Mouse (Mus musculus): ENCODE data around the gene Dand5. TPM values are rescaled to one million over a fixed set of nuclear protein-coding genes. Genes with fewer than 3 reads are reported as not detected.
A peak's percentile ranks its signal among the peaks of the same experiment; 100 is the strongest.
"Not testable (repeated sequence)": the region's sequence is repeated elsewhere in the genome, so short reads cannot be mapped to it uniquely, and the experiment has no call there.

Dand5 gene
- total RNA-seq, 2 experiments from 2014 or later, result 6.7 to 7.4 TPM

DNA sequence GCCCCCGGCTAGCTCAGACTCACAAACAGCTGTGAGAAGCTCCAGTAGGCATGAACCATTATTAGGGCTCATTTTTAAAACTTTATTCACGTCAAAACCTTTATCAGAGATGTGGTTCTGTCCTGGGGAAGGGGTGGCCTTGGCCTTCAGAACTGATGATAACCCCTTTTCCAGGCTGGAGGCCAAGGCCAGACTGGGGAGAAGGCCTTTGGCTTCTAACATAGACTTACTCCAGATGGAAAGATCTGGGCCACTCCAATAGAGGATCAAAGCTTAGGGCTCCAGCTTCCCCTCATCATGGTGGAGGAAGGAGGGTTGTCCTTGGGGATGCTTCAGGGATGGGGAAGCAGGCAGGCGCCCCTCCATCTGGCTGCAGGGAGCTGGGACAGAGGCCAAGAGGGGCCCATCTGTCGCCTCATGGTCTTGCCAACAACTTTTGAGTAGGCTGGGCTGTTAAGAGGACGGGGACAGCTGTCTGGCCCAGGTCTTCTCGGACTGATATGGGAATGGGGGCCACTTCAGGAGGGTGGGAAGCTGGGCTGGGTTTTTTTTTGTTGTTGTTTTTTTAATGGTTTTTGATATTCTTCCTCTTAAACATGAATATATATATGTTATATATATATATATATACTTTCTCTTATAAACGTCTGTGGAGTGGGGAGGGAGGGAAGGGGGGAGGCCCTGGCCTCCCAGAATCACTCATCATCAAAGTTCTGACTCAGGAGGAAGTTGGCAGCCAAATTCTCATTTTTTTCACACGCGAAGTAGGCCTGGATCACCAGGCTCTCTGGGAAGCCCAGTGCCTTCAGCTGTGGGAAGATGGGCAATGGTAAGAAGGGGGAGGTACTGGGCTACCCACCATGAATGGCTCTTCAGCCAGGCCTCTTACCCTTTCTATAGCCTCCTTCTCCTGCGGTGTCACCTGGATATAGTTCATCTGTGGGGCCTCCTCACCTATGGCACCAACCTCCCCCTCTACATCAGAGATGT lies 12.5 kb upstream of the Dand5 start:
- peak; percentile 90 to 91 for DNase-seq (ENCODE audit: low spot score in 2 of 2)

DNA sequence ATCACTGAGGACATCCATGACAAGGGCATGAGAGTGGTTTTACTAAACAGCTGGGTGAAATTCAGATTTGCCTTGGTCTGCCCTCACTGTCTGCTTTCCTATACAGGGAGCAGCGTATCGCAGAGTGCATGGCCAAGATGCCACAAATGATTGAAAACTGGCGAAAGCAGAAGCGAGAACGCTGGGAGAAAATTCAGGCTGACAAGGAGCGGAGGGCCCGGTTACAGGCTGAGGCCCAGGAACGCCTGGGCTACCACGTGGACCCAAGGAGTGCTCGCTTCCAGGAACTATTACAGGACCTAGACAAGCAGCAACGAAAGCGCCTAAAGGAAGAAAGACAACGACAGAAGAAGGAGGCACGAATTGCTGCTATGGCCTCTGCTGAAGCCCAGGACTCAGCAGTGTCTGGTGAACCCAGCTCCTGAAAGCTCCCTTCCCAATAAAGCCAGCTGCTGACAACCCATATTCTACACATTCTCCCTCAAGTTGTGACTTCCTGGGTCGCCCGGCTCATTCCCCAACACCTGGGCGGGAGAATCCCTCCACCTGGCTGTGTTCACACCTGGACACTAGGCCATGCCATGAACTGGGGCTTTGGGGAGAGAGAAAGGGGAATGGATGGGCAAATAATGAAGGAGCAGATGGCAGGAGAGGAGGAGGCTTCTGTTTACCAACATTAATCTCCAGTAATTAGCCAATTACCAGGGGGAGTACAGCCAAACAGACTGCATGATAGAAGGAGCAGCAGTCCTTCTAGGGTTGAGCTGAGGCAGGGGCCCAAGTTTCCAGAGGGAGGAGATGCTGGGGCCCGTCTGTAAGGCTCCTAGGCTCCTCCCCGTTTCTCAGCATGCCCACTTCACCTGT lies 11.6 kb upstream of the Dand5 start:
- DNase-seq (ENCODE audit: low spot score in 2 of 2), result no peak

DNA sequence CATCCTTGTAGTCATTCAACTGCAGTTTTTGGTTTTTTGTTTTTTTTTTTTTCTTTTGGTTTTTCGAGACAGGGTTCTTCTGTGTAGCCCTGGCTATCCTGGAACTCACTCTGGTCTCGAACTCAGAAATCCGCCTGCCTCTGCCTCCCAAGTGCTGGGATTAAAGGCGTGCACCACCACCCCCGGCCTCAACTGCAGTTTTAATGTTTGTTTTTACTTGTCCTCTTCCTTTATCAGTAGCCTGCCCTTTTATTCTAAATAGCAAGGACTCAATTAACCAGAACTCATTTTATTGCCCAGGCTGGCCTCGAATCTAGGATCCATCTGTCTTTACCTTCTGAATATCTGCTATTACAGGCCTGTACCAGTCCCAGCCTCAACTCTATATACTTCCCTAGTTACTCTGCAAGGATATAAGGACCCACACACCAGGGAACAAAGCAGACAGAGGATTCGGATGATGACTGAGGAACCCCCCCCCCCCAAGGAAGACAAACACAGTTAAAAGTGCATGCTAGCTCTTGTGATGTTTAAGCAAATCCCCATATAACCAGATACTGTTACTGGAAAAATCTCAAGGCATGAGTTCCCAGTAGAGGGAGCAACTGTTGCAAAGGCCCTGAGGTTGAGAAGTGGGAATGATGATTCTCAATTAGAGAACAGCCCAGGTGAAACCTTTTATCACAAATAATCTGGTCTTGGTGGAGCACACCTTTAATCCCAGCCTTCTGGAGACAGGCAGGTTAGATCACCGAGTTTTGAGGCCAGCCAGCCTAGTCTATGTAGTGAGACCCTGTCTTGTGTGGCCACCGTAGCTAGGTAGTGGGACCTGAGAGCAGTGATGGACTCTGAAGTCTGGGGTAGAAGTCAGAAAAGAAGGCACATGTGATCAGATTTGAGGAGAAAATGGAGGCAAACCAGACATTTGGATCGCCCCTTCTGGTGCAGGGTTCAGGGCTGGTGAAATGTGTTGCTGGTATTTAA lies 10.4 kb upstream of the Dand5 start:
- DNase-seq (ENCODE audit: low spot score in 2 of 2), result no peak

DNA sequence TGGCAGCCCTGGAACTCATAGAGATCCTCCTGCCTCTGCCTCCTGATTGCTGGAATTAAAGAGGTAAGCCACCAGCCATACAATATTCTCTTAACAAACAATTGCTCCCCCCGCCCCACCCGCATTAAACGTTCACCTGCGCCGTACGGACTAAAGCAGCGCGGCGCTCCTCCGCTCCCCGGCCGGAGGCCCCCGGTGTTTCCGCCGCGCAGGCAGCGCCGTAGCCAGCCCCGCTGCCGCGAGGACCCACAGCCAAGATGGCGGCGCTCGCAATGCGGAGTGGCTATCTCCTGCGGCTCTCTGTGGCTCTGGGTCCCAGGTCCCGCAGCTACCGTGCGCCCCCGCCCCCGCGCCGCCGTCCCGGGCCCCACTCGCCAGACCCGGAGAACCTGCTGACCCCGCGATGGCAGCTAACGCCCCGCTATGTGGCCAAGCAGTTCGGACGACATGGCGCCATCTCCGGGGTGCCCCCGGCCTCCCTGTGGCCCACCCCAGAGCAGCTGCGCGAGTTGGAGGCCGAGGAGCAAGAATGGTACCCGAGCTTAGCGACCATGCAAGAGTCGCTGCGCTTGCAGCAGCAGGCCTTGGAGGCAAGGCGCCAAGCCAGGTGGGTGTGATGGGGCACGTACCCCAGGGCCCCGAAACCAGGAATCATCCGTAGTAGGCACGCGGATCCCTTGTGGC lies 9.6 kb upstream of the Dand5 start:
- DNase-seq (ENCODE audit: low spot score in 2 of 2), result peak; percentile 78 to 87

DNA sequence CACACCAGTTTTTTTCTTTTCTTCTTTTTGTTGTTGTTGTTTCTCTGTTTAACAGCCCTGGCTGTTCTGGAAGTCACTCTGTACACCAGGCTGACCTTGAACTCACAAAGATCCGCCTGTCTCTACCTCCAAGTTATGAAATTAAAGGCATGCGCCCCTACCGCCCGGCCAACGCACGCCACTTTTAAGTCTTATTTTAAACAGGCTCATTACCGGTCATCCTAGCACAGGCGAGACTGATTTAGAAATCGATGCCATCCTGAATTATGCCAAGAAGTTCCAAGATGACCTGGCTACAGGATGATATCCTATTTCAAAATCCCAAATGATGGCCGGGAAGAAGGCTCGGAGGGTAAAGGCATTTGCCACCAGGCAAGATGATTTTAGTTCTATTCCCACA lies 8.9 kb upstream of the Dand5 start, which contains the start of gene Gadd45gip1:
TSS of gene Gadd45gip1 (plus strand) at position 33 of the 400 bp plus-strand sequence.
- DNase-seq (ENCODE audit: low spot score in 2 of 2), result no peak

DNA sequence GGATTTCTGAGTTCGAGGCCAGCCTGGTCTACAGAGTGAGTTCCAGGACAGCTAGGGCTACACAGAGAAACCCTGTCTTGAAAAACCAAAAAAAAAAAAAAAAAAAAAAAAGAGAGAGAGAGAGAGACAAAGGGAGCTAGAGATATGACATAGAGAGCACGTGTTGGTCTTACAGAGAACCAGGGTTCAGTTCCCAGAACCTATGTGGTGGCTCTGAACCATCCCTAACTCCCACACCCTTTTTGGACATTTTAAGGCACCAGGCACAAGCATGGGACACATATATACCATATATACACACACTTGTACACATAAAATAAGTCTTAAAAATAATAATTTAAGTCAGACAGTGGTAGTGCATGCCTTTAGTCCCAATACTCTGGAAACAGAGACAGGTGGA lies 3.9 kb upstream of the Dand5 start:
- DNase-seq (ENCODE audit: low spot score in 2 of 2), result not testable (repeated sequence)

DNA sequence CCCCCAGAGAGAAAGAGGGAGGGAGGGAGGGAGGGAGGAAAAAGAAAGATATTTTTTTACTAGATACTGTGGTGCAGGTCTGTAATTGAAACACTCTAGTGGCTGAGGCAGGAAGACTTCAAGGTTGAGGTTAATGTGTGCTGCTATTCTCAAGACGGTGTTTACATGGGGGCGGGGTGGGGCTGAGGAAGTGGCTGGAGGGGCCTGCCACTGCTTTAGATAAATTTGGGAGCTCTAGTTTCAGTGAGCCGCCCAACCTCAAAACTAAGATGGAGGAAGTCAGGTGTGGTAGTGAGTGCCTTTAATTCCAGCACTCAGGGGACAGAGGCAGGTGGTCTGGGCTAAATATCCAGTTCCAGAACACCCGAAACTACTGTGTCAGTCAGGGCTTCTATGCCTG lies 3.0 kb upstream of the Dand5 start:
- DNase-seq (ENCODE audit: low spot score in 2 of 2), result no peak

DNA sequence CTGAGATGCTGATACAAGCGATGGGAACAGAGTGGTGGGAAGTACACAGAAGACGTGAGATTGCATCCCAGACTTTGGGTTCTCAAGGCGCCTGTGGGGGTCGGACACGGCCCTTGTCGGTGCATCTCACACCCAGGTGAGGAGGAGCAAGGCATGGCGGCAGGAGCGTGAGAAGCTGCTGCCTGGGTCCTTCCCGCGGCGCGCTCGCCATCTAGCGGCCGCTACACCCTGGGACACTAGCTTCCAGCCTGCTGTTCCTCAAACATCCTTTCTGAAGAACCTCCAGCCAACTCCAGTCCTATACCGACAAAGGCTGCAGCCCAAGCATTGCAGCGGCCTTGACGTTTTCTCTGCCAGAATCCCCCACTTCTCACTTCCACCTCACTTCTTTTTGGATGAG lies 1.0 kb upstream of the Dand5 start:
- peak; percentile 59 to 76 for DNase-seq (ENCODE audit: low spot score in 2 of 2)

DNA sequence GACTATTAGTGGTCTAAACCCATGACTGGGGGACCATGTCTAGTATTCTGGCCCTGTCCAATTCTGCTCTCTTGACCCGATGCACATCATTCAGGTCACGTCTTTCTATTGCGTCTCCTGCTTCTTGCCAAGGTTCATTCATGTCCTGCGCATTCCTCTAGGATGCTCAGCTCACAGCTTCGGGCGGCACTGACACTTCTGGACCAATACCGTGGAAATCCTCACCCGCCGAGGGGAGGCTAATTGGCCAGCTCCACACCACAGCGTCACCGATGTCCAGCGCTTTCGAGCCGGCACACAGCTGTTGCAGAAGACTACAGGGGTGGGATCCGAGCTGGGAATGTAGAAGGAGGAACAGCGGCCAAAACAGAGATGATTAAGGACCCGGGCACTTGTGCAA lies 6.5 kb downstream of the Dand5 start:
- peak in 1 of 2 experiments; percentile 17 for DNase-seq (ENCODE audit: low spot score in 2 of 2)

DNA sequence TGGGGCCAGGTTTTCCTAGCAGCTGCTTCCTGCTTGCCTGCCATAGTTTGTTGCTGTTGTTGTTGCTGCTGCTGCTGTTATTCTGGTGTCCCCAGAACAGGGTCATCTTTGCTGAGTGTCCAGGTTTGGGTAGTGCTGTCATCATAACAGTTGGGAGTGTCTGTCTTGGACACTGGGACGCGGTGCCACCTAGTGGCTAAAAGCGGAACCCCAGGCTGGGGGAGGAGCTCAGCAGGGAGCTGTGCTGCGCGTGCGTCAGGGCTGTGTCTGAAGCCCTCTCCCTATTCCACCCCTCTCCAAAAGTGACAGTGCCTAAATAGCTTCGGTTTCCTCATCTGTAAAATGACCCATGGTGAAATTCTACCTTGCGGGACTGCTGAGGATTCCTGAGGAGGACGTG lies 7.1 kb downstream of the Dand5 start:
- peak; percentile 99 to 100 for DNase-seq (ENCODE audit: low spot score in 2 of 2)

DNA sequence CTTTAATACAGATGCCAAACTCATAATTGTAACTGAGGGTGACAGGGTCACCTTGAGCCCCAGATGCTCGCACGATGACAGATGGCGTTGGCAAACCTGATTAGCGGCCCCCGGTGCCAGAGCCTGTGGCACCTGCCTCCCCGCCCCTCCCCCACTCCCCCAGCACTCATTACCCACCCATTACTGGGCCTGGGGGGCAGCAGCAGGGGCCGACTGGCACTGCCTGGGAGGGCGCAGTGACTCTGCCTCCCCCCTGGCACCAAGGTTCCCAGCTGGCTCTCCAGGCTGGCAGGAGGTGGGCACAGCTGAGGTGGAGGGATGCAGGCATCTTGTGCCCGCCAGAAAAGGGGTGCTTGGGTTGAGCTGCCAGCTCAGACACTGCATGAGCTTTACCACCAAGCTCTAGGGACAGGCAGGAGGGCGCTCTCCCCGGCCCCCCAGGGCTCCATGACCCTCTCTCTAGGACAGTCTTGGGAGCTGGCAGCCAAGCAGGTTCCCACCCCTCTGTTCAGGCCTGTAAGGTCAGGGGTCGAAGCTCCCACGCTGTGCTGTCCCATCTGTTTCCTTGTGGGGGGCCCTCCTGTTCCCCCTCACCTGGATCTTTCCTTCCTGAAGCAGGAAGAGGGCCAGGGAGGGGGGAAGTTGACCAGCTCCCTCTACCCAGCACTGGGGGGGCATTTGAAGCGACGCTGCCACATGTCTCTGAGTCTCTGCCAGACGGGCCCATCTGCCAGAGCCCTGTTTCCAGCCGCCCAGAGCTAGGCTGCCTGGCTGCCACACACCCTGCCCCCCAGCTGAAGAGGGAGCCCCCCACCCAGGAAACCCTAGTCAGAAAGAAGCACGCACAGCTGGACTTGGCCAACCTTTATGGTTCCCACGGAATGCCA lies 7.8 kb downstream of the Dand5 start:
- DNase-seq (ENCODE audit: low spot score in 2 of 2), result peak; percentile 72 to 76

DNA sequence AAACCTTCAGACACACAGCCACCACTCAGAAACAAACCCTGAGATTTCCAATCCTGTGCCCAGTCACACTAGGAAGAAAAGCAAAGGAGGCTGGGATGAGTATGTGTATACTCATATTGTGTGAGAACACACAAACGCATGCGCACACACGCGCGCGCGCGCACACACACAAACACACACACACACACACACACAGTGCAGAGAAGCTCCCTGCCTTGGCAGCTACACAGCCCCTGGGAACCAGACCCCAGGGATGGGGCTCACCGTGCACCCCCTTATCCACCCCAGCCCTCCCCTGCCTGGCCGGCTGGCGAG lies 8.4 kb downstream of the Dand5 start:
- DNase-seq (ENCODE audit: low spot score in 2 of 2), result no peak

DNA sequence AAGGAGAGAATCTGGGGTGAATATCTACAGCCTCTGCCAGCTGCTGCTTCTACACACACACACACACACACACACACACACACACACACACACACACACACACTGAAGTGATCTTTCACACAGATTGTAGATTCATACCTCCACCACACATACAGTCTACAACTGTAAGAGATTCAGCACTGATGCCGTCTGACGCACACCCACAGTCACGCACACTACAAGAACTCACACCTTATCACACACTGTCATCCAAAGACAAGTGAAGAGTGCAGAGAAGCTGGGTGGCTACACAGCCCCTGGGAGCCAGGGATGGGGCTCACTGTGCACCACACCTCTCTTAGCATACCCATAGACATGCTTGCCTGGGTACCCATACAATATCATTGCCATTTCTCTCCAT lies 8.8 kb downstream of the Dand5 start:
- DNase-seq (ENCODE audit: low spot score in 2 of 2), result peak in 1 of 2 experiments; percentile 19

DNA sequence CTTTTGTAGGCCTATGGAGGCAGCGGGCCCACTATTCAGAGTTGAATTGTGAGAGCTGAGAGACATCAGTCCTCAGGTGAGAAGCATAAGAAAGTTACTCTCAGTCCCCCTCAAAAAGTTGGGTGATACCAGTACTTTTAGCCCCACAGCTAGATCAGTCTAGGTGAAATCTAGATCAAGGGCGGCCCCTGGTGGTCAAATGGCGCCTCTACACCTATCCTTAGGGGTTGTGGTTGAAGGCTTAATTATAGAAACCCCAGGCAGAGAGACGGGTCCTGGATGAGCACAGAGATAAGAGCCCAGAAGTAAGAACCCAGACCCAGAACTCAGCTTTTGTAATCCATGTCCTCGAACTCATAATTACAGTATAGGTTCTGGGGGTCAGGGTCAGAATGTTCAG lies 9.6 kb downstream of the Dand5 start:
- DNase-seq (ENCODE audit: low spot score in 2 of 2), result peak; percentile 92 to 93

DNA sequence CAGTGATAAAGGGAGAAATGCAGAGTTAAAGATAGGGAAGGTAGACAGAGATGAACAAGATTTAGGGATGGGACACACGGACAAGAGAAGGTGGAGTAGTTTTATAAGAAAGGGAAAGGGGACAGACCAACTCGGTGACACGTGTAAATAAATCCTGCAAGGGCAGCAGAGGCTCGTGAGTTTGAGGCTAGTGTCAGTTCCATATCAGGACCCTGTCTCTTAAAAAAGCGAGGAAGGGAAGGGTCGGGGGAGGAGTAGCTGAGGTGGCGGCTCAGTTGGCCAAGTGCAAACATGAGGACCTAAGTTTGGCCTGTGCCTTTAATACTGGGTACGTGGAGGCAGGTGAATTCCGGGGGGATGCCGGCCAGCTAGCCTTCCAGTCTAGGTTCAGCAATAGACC lies 11.3 kb downstream of the Dand5 start:
- no peak for DNase-seq (ENCODE audit: low spot score in 2 of 2)

DNA sequence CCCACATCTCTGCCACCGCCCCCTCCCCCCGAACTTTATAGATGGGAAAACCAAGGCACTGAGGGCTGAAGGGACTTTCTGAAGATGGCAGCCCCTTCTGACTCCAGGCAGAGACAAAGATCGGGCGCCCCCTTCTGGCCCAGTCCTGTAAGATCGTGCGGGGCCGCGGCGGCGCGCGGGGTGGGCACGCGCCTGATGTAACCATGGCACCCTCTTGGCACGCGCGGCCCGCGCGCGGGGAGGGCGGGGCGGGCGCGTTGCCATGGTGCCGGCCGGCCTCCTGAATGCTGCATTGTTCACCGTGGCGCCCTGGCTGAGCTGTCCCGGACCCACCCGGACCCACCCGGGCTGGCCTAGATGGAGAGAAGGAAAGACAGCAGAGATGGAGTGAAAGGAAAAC lies 11.7 kb downstream of the Dand5 start:
- DNase-seq (ENCODE audit: low spot score in 2 of 2), result peak; percentile 100

DNA sequence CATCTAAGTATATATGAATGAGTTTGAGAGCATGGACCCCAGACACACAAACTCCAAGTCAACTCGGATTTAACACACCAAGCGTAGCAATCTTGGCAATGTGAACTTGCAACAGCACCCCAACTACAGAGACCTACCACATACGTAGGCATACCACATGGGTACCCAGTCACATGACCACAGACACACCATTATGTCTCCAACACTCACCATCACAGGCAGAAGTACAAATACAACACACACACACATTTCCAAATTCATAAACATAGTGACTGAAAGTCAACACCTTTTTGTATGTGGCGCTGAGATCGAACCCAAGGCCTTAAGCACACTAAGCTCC lies 12.7 kb downstream of the Dand5 start:
- DNase-seq (ENCODE audit: low spot score in 2 of 2), result no peak

DNA sequence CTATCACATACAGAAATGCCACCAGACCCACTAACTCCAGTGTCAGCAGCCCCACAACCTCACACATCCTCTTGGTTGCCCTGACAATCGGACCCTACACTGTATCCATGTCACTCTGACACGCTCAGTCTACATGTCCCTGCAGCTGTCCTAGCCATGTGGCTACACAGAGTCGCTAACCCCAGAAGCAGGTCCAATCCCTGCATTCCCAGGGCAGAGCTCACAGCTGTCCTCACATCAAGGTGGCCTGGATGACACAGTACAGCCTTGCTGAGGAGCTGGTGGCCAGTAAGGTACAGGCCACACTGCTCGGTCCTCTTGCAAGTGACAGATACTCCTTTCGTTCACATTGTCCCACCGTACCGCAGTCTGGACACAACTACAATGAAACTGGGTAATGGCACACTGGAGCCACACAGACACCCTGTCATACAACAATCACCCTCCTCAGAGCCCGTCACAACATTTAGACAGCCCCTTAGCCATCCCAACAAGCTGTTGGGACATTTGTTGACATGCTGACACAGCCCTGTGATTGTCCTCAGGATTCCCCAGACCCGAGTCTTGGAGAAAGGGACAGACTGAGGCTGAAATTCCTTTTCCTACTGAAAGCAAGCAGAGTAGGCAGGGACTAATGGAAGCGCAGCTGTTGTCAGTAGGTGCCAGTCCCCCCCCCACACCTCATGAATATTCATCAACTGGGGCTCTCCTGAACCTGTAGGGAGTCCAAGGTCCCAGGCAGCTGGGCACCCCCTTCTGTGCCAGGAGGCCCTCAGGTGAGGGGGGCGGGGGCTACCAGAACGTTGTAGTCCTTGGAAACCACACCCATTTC lies 13.3 kb downstream of the Dand5 start:
- DNase-seq (ENCODE audit: low spot score in 2 of 2), result no peak
